Mouse (Mus musculus): Measurements from ENCODE around the gene Pithd1.
A peak's percentile ranks its signal among the peaks of the same experiment; 100 is the strongest.

The Pithd1 gene

GRCm38 (mm10) chr4:135986943-135987710 is at the start of gene Pithd1:
Gene Pithd1, minus strand, starts transcription at chr4:135987264.
- DNase-seq (ENCODE audit: low spot score in 2 of 2): peak; percentile 87 to 88

DNA sequence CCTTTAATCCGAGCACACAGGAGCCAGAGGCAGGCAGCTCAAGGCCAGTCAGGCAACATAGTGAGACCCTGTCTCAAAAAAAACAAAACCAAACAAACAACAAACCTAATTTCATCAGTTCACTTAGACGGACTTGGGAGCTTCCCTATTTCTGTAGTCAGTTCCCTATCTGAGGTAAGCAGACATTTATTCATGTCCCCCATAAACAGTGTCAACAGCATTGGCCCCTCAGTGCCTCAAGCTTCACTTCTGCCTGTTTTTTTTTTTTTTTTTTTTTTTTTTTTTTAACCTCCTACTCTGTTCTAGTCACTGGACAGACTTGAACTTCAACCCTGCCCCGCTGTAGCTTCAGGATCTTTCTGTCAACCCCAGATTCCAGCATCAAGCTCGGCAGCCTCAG is 48.0 kb upstream of the Pithd1 start:
- DNase-seq (ENCODE audit: low spot score in 2 of 2): no peak

DNA sequence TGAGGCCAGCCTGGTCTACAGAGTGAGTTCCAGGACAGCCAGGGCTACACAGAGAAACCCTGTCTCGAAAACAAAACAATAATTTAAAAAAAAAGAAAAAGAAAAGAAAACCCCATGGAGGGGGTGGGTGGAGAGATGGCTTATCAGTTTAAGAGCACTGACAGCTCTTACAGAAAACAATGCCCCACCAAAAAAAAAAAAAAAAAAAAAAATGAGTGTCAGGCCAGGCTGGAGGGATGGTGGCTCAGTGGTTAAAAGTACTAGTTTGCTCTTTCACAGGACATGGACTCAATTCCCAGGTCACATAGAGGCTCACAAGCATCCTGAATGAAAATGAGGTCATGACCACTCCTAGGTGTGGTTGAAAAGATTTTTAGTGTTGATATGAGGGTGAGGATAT is 46.2 kb upstream of the Pithd1 start:
- no peak for DNase-seq (ENCODE audit: low spot score in 2 of 2)

DNA sequence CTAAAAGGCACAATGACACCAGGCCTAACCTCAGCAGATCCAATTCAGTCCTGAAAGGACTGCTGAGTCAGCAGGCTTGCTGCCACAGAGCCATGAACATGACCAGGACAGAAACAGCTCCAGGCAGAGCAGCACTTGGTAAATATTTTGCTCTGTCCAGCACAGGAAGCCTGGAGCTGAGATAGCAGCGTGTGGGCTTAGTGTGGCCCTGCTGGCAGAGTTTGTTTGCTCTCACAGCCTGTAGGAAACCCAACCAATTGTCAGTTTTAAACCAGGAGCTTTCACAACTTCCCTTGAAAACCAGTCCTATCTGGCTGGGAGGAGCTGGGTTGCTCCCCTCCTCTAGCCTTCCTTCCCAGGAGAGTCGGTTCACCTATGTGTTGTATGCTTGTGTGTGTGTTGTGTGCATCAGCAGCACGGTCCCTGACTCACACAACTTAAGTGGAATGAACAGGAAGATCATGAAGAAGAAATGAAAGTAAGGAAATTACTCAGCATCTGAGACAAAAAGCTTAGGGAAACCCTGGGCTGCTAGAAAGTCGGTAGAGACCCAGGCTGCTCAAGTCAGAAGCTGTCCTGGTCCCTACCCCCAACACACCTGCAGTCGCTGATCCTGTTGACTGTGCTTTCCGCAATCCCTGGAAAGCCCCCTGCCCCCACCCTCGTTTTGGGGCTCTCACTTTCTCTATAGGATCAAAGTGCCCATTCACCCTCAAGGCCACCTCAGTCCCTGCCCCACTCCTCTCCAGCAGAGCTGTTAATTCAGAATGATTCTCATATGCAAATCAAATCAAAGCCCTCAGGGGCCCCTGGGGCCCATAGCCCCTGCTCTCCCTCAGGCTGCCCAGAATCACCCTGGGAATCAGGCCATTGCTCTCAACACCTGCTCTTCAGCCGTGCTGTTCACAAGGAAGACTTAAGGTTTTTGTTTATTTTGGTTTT is 44.2 kb upstream of the Pithd1 start:
- DNase-seq (ENCODE audit: low spot score in 2 of 2): no peak

- DNase-seq (ENCODE audit: low spot score in 2 of 2): no peak
Measured at GRCm38 (mm10) chr4:136028689-136029088, 41.6 kb upstream of the Pithd1 start.

- no peak for DNase-seq (ENCODE audit: low spot score in 2 of 2)
Measured at GRCm38 (mm10) chr4:136028132-136028564, 41.1 kb upstream of the Pithd1 start.

DNA sequence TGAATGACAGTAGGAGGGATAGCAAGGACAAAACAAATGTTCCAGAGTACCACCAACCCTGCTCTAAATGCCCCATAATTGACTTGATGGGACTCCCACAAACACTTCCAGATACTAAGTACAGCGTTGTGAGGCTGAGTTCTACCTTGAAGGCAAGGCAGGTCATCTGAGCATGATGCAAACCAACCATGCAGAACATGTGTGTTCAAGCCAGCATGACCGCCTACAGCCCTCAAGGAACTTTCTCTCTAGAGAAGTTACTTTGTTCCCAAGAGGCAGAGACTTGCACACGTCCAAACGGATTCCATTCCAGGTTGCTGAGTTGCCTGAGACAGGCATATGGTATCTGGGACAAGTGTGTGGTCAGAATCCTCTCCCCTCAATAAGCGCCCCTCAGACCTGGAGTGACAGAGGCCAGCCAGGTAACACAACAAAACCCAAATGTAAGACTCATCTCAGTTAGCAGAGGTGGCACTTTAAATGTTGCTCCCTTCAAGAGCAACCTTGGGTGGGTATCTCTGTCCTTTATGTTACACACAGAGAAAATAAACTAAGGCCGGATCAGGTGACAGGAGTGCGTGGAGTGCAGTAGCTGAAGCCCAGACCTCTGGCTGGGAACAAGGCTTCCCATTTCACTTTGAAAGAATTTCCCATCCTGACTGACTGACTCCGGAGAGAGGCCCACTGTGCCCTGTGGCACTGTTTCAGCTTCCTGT is 40.5 kb upstream of the Pithd1 start:
- no peak for DNase-seq (ENCODE audit: low spot score in 2 of 2)

DNA sequence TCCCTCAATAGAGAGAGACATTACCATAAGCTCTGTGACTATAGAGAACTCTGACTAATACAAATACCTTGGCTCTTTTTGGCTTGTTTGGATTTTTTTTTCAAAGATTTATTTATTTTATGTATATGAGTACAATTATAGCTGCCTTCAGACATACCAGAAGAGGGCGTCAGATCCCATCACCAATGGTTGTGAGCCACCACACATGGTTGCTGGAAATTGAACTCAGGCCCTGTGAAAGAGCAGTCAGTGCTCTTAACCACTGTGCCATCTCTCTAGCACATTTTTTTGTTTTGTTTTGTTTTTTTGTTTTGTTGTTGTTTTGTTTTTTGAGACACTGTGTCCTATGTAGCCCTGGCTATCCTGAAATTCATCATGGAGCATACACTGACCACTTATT is 38.3 kb upstream of the Pithd1 start:
- DNase-seq (ENCODE audit: low spot score in 2 of 2): no peak

GRCm38 (mm10) chr4:136022924-136023323 is 35.9 kb upstream of the Pithd1 start:
- DNase-seq (ENCODE audit: low spot score in 2 of 2): no peak

GRCm38 (mm10) chr4:136021549-136022047 is 34.5 kb upstream of the Pithd1 start, which contains the start of gene Eloa:
Gene Eloa, minus strand, starts transcription at chr4:136021763.
- DNase-seq (ENCODE audit: low spot score in 2 of 2): peak; percentile 98 to 99

DNA sequence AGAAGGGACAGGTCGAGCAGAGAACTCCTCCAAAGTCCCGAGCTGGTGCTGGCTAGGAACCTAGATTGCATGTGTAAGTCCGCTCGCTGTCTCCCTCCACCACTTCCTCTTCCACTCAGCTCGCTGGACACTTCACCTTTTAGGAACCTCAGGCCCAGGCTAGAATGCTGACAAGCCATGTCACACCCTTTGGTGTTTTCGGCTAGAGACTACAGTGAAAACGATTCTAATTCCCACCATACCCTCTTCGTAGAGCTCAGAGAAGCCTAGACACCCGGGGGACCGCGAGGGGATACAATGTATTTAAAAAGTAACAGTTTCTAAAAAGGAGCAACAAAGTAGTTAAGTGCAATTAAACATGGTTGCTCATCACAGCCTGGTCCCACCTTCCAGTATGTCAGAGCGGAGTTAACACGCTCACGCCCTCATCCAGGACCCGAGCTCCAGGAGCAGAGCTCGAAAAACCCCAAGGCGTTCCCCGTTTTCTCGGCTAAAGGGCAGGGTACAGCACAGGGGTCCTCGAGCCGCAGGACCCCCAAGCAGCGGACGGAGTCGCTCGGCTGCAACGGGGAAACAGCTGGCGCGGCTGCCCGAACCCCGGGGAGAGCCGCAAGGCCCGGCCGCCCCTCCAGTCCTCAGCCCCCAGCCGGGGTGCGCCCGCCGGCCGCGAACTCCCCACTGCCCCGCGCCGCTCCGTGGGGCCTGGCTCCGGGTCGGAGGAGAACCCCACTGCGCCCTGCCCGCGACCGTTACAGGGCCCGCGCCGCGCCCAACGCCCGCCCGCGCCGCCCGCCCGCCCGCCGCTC is 33.9 kb upstream of the Pithd1 start:
- no peak for DNase-seq (ENCODE audit: low spot score in 2 of 2)

DNA sequence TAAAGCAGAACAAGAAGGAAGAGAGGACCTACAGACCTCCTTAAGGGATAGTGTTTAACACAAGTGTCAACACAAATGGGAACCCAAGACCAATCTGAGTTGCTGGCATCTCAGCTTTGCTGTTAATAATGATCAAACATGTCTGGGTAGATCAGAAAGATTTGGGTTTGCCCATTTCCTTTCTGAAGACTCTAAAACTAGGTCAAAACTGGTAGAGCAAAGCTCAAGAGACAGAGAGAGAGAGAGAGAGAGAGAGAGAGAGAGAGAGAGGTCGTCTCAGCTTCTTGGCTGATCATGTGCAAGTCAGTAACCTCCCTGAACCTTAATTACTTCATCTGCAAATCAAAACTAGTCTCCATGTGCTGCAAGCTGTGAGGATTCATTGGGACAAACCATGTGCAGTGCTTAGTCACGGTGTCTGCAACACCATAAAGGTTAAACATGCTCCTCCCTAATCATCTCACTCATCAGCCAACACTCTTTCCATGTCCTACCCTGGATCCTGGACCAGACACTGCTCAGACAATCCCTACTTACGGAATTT is 29.1 kb upstream of the Pithd1 start:
- no peak for DNase-seq (ENCODE audit: low spot score in 2 of 2)

GRCm38 (mm10) chr4:136010586-136010985 is 23.5 kb upstream of the Pithd1 start:
- no peak for DNase-seq (ENCODE audit: low spot score in 2 of 2)

- no peak for DNase-seq (ENCODE audit: low spot score in 2 of 2)
Measured at GRCm38 (mm10) chr4:136008782-136009447, 21.9 kb upstream of the Pithd1 start.

DNA sequence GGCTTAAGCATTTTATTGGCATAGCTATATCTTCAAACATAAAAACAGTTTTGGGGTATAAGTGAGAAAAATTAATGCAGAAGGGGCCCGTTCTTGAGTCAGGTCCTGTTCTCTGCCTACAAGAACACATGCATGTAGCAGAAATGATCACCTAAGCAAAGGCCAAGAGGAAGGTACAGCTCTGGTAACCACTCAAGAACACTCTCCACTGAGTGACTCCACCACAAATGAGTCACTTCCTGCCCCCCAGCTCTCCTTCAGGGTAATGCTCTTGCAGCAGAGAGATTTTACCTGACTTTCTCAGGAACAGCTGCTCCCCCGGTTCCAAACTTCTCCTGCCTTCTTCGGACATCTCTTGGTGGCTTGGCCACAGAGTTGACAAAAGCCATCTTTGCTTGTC is 19.8 kb upstream of the Pithd1 start:
- DNase-seq (ENCODE audit: low spot score in 2 of 2): no peak

DNA sequence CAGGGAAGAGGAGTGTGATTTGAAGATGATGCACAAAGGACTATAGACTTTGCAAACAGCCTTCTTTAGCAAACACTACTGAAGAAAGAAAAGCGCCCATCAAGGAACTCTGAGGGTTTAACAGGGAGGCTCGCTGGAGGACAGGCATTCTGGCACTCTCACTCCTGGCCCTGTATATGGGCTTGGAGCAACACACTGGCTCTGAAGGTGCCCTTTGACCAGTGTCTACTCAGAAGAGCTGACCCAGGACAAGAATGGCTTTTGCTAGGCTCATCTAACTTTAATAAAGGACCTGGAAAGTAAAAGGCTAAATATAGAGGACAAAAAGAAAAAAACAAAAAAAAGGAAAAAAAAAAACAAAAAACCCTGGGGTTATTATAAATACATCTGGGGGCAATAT is 17.9 kb upstream of the Pithd1 start:
- DNase-seq (ENCODE audit: low spot score in 2 of 2): no peak

GRCm38 (mm10) chr4:136004107-136004675 is 17.1 kb upstream of the Pithd1 start:
- DNase-seq (ENCODE audit: low spot score in 2 of 2): no peak

DNA sequence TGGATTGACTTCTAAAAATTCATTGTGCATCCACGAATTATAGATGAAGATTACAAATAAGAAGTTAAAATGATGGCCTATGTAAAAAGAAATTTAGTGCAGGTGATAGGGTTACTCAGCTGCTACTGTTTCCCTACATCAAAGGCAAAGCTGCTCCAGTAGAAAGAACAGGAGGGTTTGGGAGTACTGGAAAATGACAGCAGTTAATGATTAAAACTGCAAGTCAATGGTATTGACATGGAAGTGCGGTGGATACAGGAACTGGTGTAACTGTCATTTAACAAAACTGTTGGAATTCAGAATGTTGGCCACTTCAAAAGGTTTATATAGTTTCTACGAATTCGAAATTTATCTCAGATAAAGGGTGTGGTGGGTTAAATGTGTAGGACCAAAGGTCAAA is 8.1 kb upstream of the Pithd1 start:
- DNase-seq (ENCODE audit: low spot score in 2 of 2): no peak

GRCm38 (mm10) chr4:135993941-135994340 is 6.9 kb upstream of the Pithd1 start:
- DNase-seq (ENCODE audit: low spot score in 2 of 2): no peak

- DNase-seq (ENCODE audit: low spot score in 2 of 2): no peak
Measured at GRCm38 (mm10) chr4:135987714-135988113, 650 bp upstream of the Pithd1 start.
